Mouse (Mus musculus) Patski (cell line): ENCODE measurements at regions not wholly inside any gene's neighbourhood (a gene's known extent, or its start where the extent isn't known, plus 50 kb on each side); places are given as distances from the start of the nearest gene placed in this dataset.

Experiments used
- ATAC-seq: fragments of 100-300 bp; one replicate; pipeline ENCODE4 v1.8.0; 2021
- CTCF ChIA-PET: fragments of 350-600 bp; sonication (Branson Sonifier 250); formaldehyde crosslinking; loops from one replicate; lab custom pipeline; 2022; ENCODE audit warnings: inconsistent platforms; lab: Charles Lee
- POLR2A ChIA-PET: fragments of 350-600 bp; sonication (Branson Sonifier 250); formaldehyde crosslinking; loops from one replicate; lab custom pipeline; 2022; ENCODE audit warnings: antibody characterized with exemption, inconsistent platforms; lab: Charles Lee
- DNase-seq: peaks from one replicate; pipeline ENCODE4 v3.0.0-alpha.2; 2011; ENCODE audit warnings: low read depth, low spot score
- H3K27me3 ChIP-seq: fragments of 371-371 bp; one replicate; pipeline ENCODE4 v1.5.1; 2021
- CTCF ChIP-seq: fragments of 100-300 bp; IDR thresholded peaks from one replicate; pipeline ENCODE4 v1.5.1; 2021
- in situ Hi-C: fragments of 300-500 bp; cut with MboI; formaldehyde crosslinking; loops from 3 replicates; pipeline ENCODE4 v1.11.1; 2018; ENCODE audit warnings: low pct_unique_long_range_greater_than_20kb, mixed read lengths

DNA sequence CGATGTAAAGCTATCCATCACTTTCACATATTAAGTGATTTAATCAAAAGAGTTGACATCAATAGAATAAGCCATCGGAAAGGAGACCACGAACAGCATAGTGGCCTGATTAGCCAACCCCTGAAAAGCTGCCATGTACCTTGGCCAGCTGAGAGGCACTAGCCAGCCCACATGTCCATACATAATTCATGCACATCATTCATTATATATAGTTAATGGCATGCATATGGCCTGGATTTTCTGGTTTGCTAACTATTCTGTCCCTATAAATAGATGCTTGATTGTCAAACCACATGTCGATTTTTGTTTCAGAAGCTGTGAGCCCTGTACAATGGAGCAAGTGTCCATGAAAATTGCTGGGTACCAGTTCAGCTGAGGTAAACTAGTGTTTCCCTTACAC lies 93.5 kb upstream of the Slc28a3 start:
- in situ Hi-C loops, result no loop called here
- DNase-seq, result no peak
- CTCF ChIA-PET, result no interaction called here
- TF ChIP-seq CTCF, result no peak
- H3K27me3 ChIP-seq, result peaks cover 7% of the 10 kb centered on the region
- ATAC-seq, result no peak
- POLR2A ChIA-PET, result no interaction called here

DNA sequence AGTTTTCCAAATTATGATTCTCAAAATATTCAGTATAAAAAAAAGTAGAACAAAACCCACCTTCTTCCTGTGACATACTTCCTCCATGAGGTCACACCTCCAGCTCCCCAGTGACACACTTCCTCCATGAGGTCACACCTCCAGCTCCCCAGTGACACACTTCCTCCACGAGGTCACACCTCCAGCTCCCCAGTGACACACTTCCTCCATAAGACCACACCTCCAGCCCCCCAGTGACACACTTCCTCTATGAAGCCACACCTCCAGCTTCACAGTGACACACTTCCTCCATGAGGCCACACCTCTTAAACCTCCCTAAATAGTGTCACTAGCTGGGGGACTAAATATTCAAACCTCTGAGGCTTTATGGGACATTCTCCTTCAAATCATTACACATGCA lies 89.8 kb upstream of the Ntrk2 start:
- no peak for ATAC-seq
- no peaks in the 10 kb centered on the region for H3K27me3 ChIP-seq
- no peak for TF ChIP-seq CTCF
- ChIA-PET POLR2A (no interaction called here), CTCF (no interaction called here)
- no peak for DNase-seq
- in situ Hi-C loops, result no loop called here

DNA sequence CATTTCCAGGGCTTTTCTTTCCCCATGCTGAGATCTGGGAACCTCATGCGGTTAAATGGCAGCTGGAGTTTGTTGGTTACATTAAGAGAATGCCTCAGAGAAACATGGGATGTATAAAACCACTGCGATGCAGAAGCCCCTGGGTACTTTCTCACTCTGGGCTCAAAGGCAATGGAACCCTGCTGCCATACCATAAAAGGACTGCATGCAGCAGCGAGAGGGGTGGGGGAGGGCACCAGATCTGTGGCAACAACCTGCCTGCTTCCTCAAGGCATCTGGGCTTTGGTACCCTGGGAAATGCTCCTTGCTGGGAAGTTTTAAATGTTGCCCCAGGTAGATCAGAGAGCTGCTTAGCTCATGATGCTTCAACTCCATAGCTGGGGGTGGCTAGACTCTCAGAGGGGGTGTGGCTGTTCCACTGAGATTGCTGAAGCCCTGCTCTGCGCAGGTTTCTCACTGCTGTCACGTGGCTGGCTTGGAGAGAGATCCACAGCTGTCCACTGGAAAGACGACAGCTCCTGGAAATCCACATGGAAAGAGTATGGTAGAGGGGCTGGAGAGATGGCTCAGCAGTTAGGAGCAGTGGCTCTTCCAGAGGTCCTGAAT lies 75.8 kb upstream of the Ntrk2 start:
- in situ Hi-C loops, result no loop called here
- ATAC-seq, result no peak
- TF ChIP-seq CTCF, result no peak
- ChIA-PET POLR2A (interaction anchor here (0.6 kb wide), 1 partner anchor 567 kb away, joined by 3 read pairs; no protein-coding TSS in a partner anchor), CTCF (no interaction called here)
- DNase-seq, result no peak
- peaks cover 12% of the 10 kb centered on the region for H3K27me3 ChIP-seq

DNA sequence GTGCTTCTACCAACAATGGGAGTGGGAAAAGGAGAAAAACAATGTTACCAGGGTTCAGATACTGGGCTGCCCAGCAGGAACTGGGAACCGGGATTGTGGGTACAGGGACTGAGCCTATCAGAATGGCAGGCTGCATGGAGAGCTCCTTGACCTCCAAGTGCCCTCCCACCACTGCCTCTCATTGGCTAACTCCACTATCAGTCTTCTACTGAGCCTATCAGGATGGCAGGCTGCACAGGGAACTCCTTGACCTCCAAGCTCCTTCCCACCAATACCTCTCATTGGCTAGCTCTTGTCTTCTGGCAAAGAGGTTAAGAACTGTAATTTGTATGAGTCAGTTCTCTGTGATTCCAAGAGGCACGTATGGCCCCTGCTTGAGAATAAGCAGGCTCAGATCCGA lies 73.6 kb upstream of the Ntrk2 start:
- ChIA-PET POLR2A (no interaction called here), CTCF (interaction anchor here (0.7 to 2.1 kb wide), 2 partner anchors 10 to 11 kb away, joined by 4 to 5 read pairs; no protein-coding TSS in a partner anchor)
- in situ Hi-C loops, result no loop called here
- TF ChIP-seq CTCF, result no peak
- H3K27me3 ChIP-seq, result peaks cover 12% of the 10 kb centered on the region
- DNase-seq (no peak), ATAC-seq (no peak)

DNA sequence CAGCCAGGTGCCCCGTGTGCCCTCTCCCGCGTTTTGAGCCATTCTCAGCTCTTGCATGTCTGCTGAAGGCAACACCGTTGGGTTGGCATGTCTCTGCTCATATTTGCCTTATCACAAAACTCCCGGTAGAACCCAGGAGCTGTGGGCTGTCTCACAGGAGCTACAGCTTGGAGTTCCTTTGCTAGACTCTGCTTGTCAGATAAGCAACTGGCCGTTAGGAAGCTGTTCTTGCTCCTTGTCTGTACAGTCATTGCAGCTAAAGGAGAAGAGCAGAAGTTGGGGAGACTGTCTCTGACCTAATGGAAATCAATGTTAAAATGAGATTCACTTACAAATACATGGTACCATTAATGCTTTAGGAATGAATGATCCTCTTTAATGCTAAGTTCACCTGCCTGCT lies 72.8 kb upstream of the Ntrk2 start:
- DNase-seq, result no peak
- H3K27me3 ChIP-seq, result peaks cover 12% of the 10 kb centered on the region
- in situ Hi-C loops, result no loop called here
- TF ChIP-seq CTCF, result no peak
- POLR2A ChIA-PET, result interaction anchor here (0.6 kb wide), 1 partner anchor 804 kb away, joined by 3 read pairs; no protein-coding TSS in a partner anchor
- no peak for ATAC-seq
- CTCF ChIA-PET, result interaction anchor here (2.1 kb wide), 1 partner anchor 12 kb away, joined by 5 read pairs; no protein-coding TSS in a partner anchor

DNA sequence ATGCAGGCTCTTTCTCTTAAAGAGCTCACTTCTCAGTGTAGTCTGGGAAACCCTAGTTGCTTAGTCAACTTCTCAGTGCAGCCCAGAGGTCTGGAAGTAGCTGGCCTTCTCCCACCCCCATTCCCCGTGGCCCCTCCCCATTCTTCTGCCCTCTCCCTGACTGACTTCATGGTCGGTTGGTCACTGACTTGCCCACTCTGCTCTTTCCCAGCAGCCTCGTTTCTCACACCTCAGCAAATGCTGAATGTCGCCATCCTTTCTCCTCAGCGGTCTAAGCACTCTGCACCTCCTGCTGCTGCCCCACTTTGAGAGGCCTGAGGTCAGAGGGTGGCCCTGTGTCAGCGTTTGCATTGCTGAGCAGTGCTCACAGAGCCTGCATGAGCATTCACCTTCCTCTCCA lies 70.8 kb upstream of the Ntrk2 start:
- ChIA-PET POLR2A (no interaction called here), CTCF (no interaction called here)
- TF ChIP-seq CTCF, result no peak
- DNase-seq (no peak), ATAC-seq (no peak)
- in situ Hi-C loops, result no loop called here
- peaks cover 5% of the 10 kb centered on the region for H3K27me3 ChIP-seq

DNA sequence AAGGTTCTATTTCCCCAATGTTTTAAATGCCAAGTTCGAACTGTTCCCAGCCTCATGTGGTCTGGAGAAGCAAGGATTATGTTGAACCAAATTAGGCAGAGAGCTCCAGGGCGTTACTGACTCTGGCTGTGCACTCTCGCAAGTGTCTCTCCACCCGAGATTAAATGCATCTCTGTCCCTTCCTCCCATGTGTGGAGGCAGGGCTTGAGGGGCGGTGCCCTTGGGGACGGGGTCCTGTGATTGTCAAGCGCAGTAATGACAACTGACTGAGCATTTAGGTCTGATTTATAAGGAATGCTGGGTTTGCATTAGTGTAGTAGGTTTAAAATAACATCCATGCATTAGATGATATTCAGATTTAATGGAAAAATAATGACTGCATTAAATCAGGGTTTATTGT lies 65.6 kb upstream of the Ntrk2 start:
- ATAC-seq (no peak), DNase-seq (no peak)
- no peak for TF ChIP-seq CTCF
- in situ Hi-C loops, result no loop called here
- ChIA-PET CTCF (no interaction called here), POLR2A (no interaction called here)
- no peaks in the 10 kb centered on the region for H3K27me3 ChIP-seq

DNA sequence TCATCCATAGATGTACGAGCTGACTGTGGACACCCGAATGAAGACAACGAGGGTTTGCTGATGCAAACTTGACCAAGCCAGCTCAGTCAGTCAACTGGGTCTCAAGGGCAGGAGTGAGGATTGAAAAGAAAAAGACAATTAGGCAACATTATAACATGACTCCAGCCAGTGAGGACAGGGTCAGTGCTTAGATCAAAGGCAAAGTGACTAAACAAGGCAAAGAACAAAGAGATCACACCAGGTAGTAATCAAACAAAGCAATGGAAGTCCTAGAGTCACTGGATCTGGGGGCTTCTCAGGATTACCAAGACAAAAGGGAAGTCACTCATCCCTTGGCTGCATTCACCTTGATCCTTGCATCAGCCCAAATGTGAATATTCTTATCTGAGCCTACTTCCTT lies 60.3 kb upstream of the Ntrk2 start:
- in situ Hi-C loops, result no loop called here
- no peak for TF ChIP-seq CTCF
- no peak for DNase-seq
- ChIA-PET POLR2A (no interaction called here), CTCF (no interaction called here)
- ATAC-seq, result no peak
- H3K27me3 ChIP-seq, result peaks cover 14% of the 10 kb centered on the region

DNA sequence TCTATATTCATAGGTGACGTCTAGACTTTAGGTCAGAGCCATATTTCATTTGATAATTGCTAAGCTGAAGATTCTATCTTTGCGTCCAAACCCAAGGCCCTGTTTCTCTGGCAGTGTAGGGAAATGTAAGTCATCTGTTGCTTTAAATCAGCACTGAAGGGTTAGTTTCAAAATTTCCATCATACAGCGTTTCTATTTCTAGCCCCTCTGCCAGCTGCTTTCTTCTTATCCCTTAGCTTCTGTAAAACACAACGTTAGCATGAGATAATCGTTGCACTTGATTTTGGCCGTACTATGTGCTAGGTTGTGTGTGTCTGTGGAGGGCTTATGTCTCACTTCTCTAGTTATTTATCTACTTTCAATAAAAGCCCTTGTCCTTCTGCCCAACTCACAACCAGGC lies 58.7 kb upstream of the Ntrk2 start:
- POLR2A ChIA-PET, result interaction anchor here (0.7 kb wide), 1 partner anchor 34 kb away, joined by 3 read pairs; no protein-coding TSS in a partner anchor
- ATAC-seq (no peak), DNase-seq (no peak)
- TF ChIP-seq CTCF, result no peak
- CTCF ChIA-PET, result no interaction called here
- H3K27me3 ChIP-seq, result peaks cover 14% of the 10 kb centered on the region
- in situ Hi-C loops, result no loop called here

DNA sequence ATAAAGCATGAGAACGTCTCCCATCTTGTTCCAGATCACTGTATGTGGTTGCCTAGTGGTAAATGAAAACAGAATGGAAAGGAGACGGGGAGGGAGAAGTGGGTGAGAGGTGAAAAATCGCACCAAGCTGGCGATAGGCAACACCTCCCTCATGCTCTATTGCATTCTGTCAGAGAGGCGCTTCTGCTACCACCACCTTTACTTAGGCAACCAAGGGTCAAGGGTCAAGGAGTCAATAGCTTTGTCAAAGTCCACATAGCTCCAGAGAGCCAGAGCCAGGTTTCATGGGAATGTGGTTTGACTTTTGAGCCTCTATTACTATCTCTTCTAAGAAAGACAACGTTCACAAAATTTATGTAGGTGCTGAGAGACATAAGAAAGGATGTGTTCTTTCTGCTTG lies 50.2 kb upstream of the Ntrk2 start:
- DNase-seq (no peak), ATAC-seq (no peak)
- POLR2A ChIA-PET, result no interaction called here
- CTCF ChIA-PET, result no interaction called here
- H3K27me3 ChIP-seq, result peaks cover 3% of the 10 kb centered on the region
- no peak for TF ChIP-seq CTCF
- in situ Hi-C loops, result no loop called here
